ENCODE assay signal across 8 mouse cellular contexts in the genomic region with DNA sequence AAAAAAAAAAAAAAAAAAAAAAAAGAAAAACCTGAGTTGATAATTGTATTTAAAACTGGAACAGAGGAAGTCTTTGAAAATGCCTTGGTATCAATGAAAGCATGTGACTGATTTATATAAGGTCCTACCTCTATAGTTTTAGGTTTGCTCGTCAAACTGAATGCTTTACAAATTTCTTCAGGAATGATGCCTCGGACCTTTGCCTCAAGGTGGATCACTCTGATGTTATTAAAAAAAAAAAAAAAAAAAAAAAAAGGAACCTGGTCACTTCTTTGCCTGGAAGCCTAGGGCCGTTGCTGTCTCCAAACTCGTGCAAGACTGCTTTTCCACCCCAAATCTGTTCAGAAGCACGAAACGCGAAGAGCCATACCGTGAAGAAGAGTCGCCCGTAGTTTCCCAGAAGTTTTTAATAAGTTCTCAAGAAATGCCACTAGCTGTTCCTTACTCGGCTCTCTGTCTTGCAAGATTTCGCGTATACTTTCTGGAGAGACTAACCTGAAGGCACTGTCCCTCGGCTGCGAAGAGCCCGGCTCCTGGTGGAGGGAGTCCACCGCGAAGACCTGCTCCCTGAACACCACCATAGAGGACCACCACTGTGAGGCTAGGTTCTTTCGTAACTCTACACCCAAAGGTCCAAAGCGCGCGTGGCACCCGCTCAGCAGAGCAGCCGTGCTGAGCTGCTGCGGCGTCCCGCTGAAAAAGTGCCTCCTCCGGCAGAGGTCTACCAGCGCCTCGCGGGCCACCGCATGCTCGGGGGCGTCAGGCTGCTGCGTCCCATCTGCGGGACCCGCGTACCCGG. TPM values are rescaled to one million over a fixed set of nuclear protein-coding genes. Genes with fewer than 3 reads are reported as not detected.
DNase-seq lines count a peak whose midpoint lies in the region; ATAC-seq lines count a peak whose summit lies in the region.

No protein-coding gene starts in this region.

- H3K9ac ChIP-seq in neural tube, embryonic 11.5 days (ENCODE audit: low read length), result peak overlapping the region; percentile 91

- DNase-seq in embryo, embryonic 10 days (ENCODE audit: low spot score), result peak; percentile 32
- no peak for DNase-seq in embryo, embryonic 9.5 days (ENCODE audit: extremely low spot score)
- no peak for DNase-seq in neural tube, embryonic 11.5 days (ENCODE audit: low spot score)
- no peak for DNase-seq in neural tube, embryonic 10.5 days (ENCODE audit: extremely low spot score, low spot score)
- no peak for DNase-seq in limb, embryonic 10.5 days (ENCODE audit: low spot score)
- DNase-seq in cerebellum, postnatal 14 days, result no peak
- no peak for DNase-seq in layer of hippocampus, adult 9-11 months

- H3K9me3 ChIP-seq in neural tube, embryonic 11.5 days (ENCODE audit: control insufficient read depth, low read length), result no peaks in the 10 kb centered on the region
- H3K9me3 ChIP-seq in limb, embryonic 10.5 days (replicated peaks), result no peaks in the 10 kb centered on the region

- H3K4me2 ChIP-seq in neural tube, embryonic 11.5 days (ENCODE audit: low read depth), result peak overlapping the region; percentile 87

- H3K36me3 ChIP-seq in neural tube, embryonic 11.5 days (ENCODE audit: control insufficient read depth, insufficient read depth, low read length), result peaks cover 11% of the 10 kb centered on the region
- H3K36me3 ChIP-seq in limb, embryonic 10.5 days, result peaks cover 76% of the 10 kb centered on the region

- H3K27ac ChIP-seq in neural tube, embryonic 11.5 days (ENCODE audit: low read depth, low read length), result peak overlapping the region; percentile 83
- peak overlapping the region; percentile 91 for H3K27ac ChIP-seq in limb, embryonic 10.5 days

- 3% methylated on average over 39 of the region's 39 CpGs for WGBS in neural tube, embryonic 11.5 days
- WGBS in limb, embryonic 10.5 days, result 3% methylated on average over 39 of the region's 39 CpGs

- no peaks in the 10 kb centered on the region for H3K27me3 ChIP-seq in neural tube, embryonic 11.5 days (ENCODE audit: control insufficient read depth, insufficient read depth, low read length)
- H3K27me3 ChIP-seq in limb, embryonic 10.5 days (ENCODE audit: low read depth, poor library complexity, severe bottlenecking), result no peaks in the 10 kb centered on the region

- H3K4me3 ChIP-seq in neural tube, embryonic 11.5 days (ENCODE audit: low read depth, low read length), result peak overlapping the region; percentile 79
- peak overlapping the region; percentile 72 for H3K4me3 ChIP-seq in limb, embryonic 10.5 days

- H3K4me1 ChIP-seq in neural tube, embryonic 11.5 days (ENCODE audit: control insufficient read depth, insufficient read depth, low read length), result peaks cover 3% of the 10 kb centered on the region; the same call in 1 of the 2 replicates
- peaks cover 2% of the 10 kb centered on the region; the same call in 1 of the 2 replicates for H3K4me1 ChIP-seq in limb, embryonic 10.5 days

- ATAC-seq in neural tube, embryonic 11.5 days (ENCODE audit: insufficient read depth, low FRiP score, low TSS enrichment), result no peak; the same call in none of the 2 replicates
- ATAC-seq in neutrophil, adult 5-6 weeks (ENCODE audit: extremely low read depth, insufficient number of reproducible peaks, low FRiP score, poor library complexity, severe bottlenecking), result peak; percentile 9

RNA-seq across cellular contexts. Expression of gene Polg2, which starts 0.5 kb away (rescaled TPM):
- polyA plus RNA-seq in neural tube, embryonic 11.5 days (2014; fragmentation: Nextera tagmentation; extraction: Ambion mirVana), result 7.6 and 8.4 TPM in 2 replicates
- polyA plus RNA-seq in limb, embryonic 10.5 days (2016; fragmentation: Nextera tagmentation; extraction: Ambion mirVana), result 10.7 and 11.2 TPM in 2 replicates
- total RNA-seq in neutrophil, adult 5-6 weeks (2017), result 83.1 and 88.6 TPM in 2 replicates

RNA-seq across cellular contexts. Expression of gene Ddx5, which starts 10.2 kb away (rescaled TPM):
- 496 and 500 TPM in 2 replicates for polyA plus RNA-seq in neural tube, embryonic 11.5 days (2014; fragmentation: Nextera tagmentation; extraction: Ambion mirVana)
- polyA plus RNA-seq in limb, embryonic 10.5 days (2016; fragmentation: Nextera tagmentation; extraction: Ambion mirVana), result 319 and 354 TPM in 2 replicates
- total RNA-seq in neutrophil, adult 5-6 weeks (2017), result 3,680 and 4,160 TPM in 2 replicates

RNA-seq across cellular contexts. Expression of gene Cep95, which starts 10.3 kb away (rescaled TPM):
- 19.0 and 22.9 TPM in 2 replicates for polyA plus RNA-seq in neural tube, embryonic 11.5 days (2014; fragmentation: Nextera tagmentation; extraction: Ambion mirVana)
- polyA plus RNA-seq in limb, embryonic 10.5 days (2016; fragmentation: Nextera tagmentation; extraction: Ambion mirVana), result 18.0 and 19.0 TPM in 2 replicates
- 73.4 and 82.5 TPM in 2 replicates for total RNA-seq in neutrophil, adult 5-6 weeks (2017)

RNA-seq across cellular contexts. Expression of gene Milr1, which starts 27.8 kb away (rescaled TPM):
- polyA plus RNA-seq in neural tube, embryonic 11.5 days (2014; fragmentation: Nextera tagmentation; extraction: Ambion mirVana), result 0.61 and 1.4 TPM in 2 replicates
- polyA plus RNA-seq in limb, embryonic 10.5 days (2016; fragmentation: Nextera tagmentation; extraction: Ambion mirVana), result 0.67 and 1.2 TPM in 2 replicates
- 63.2 and 73.4 TPM in 2 replicates for total RNA-seq in neutrophil, adult 5-6 weeks (2017)

RNA-seq across cellular contexts. Expression of gene Pecam1, which starts 28.4 kb away (rescaled TPM):
- 24.6 and 24.9 TPM in 2 replicates for polyA plus RNA-seq in neural tube, embryonic 11.5 days (2014; fragmentation: Nextera tagmentation; extraction: Ambion mirVana)
- 25.9 and 28.8 TPM in 2 replicates for polyA plus RNA-seq in limb, embryonic 10.5 days (2016; fragmentation: Nextera tagmentation; extraction: Ambion mirVana)
- total RNA-seq in neutrophil, adult 5-6 weeks (2017), result 144 and 151 TPM in 2 replicates
